In genomic region chr4:108456028-108456427, GRCm38 (mm10) we compare ENCODE assay signal across 22 mouse cellular contexts. TPM values are rescaled to one million over a fixed set of nuclear protein-coding genes. Genes with fewer than 3 reads are reported as not detected.
DNase-seq lines count a peak whose midpoint lies in the region; ATAC-seq and TF ChIP-seq lines count a peak whose summit lies in the region.
"Had no signal": no experiment of that assay in that cellular context is flagged by ENCODE, and none has a peak within 500 bp of the region (broad histone marks: within the 10 kb centered on the region; RNA-seq: fewer than 3 reads in every experiment).

No protein-coding gene starts in this region.

- no peak overlapping the region for H3K4me2 ChIP-seq in liver, embryonic 15.5 days
- H3K4me2 ChIP-seq in stomach, embryonic 16.5 days (ENCODE audit: low read depth, low read length): no peak overlapping the region
- no peak overlapping the region for H3K4me2 ChIP-seq in midbrain, embryonic 11.5 days
- H3K4me2 ChIP-seq: forebrain, embryonic 12.5 days; hindbrain, embryonic 14.5 days; midbrain, embryonic 15.5 days had no signal

- DNase-seq in kidney, adult 2 months: peak; percentile 44
- no peak for DNase-seq in kidney, postnatal 25 days
- DNase-seq in spleen, postnatal 36 days (ENCODE audit: low spot score in 2 of 2): peak; percentile 10 to 25
- DNase-seq in spleen, adult 18-20 months: no peak
- no peak for DNase-seq in midbrain, embryonic 11.5 days (ENCODE audit: low spot score, missing footprints)
- DNase-seq: cerebellum, adult 8-10 months; gastrocnemius, adult 2 months; heart, adult 11 months; heart, postnatal 36 days; lung, postnatal 10 days; right cerebral cortex, postnatal 25 days; thymus, adult 2 months had no signal

- H3K36me3 ChIP-seq in kidney, adult 2 months (ENCODE audit: control insufficient read depth, insufficient read depth, low read length): no peaks in the 10 kb centered on the region
- H3K36me3 ChIP-seq in liver, embryonic 15.5 days (replicated peaks): no peaks in the 10 kb centered on the region
- no peaks in the 10 kb centered on the region for H3K36me3 ChIP-seq in stomach, embryonic 16.5 days (ENCODE audit: control insufficient read depth, insufficient read depth, low read length)
- no peaks in the 10 kb centered on the region for H3K36me3 ChIP-seq in midbrain, embryonic 11.5 days (ENCODE audit: control insufficient read depth, insufficient read depth, low read length)
- H3K36me3 ChIP-seq: embryonic facial prominence, embryonic 10.5 days; forebrain, embryonic 12.5 days; midbrain, embryonic 15.5 days had no signal

- no peaks in the 10 kb centered on the region for H3K9me3 ChIP-seq in liver, embryonic 15.5 days (replicated peaks)
- H3K9me3 ChIP-seq in stomach, embryonic 16.5 days (replicated peaks; ENCODE audit: control insufficient read depth, low read length): no peaks in the 10 kb centered on the region
- H3K9me3 ChIP-seq in midbrain, embryonic 11.5 days (ENCODE audit: control insufficient read depth, low read length): no peaks in the 10 kb centered on the region
- H3K9me3 ChIP-seq: embryonic facial prominence, embryonic 10.5 days; forebrain, embryonic 12.5 days; megakaryocyte, embryonic 14.5 days; midbrain, embryonic 15.5 days had no signal

- 53% methylated on average over 2 of the region's 2 CpGs for WGBS in kidney, adult 2 months
- 41% methylated on average over 2 of the region's 2 CpGs for WGBS in liver, embryonic 15.5 days (ENCODE audit: insufficient replicate concordance)
- 48% methylated on average over 2 of the region's 2 CpGs for WGBS in stomach, embryonic 16.5 days
- 89% methylated on average over 2 of the region's 2 CpGs for WGBS in midbrain, embryonic 11.5 days

- TF ChIP-seq CTCF in kidney, adult 2 months (conservative IDR thresholded peaks at IDR 0.05; ENCODE audit: insufficient read depth, insufficient read length, low read depth, low read length): no peak

- no peak for TF ChIP-seq POLR2A in kidney, adult 2 months (IDR thresholded peaks at IDR 0.05; ENCODE audit: low read depth, low read length)

- no peak for ATAC-seq in liver, embryonic 15.5 days (ENCODE audit: insufficient read depth)
- ATAC-seq in stomach, embryonic 16.5 days (ENCODE audit: insufficient read depth, low FRiP score): no peak
- no peak for ATAC-seq in cerebellum, adult (ENCODE audit: insufficient number of reproducible peaks, low FRiP score, low TSS enrichment)
- no peak for ATAC-seq in midbrain, embryonic 11.5 days (ENCODE audit: low FRiP score)
- ATAC-seq: intestine, postnatal 0 days; midbrain, embryonic 15.5 days had no signal

- H3K9ac ChIP-seq in liver, embryonic 15.5 days: no peak overlapping the region
- H3K9ac ChIP-seq in stomach, embryonic 16.5 days (ENCODE audit: low read length): no peak overlapping the region
- H3K9ac ChIP-seq in midbrain, embryonic 11.5 days (ENCODE audit: low read length): no peak overlapping the region
- H3K9ac ChIP-seq: forebrain, embryonic 12.5 days; hindbrain, embryonic 14.5 days; liver, embryonic 14.5 days; midbrain, embryonic 15.5 days had no signal

- no peaks in the 10 kb centered on the region for H3K27me3 ChIP-seq in kidney, adult 2 months (replicated peaks; ENCODE audit: control insufficient read depth, insufficient read depth, low read length)
- no peaks in the 10 kb centered on the region for H3K27me3 ChIP-seq in liver, embryonic 15.5 days
- H3K27me3 ChIP-seq in stomach, embryonic 16.5 days (ENCODE audit: control insufficient read depth, insufficient read depth, low read length): no peaks in the 10 kb centered on the region
- no peaks in the 10 kb centered on the region for H3K27me3 ChIP-seq in midbrain, embryonic 11.5 days (ENCODE audit: control insufficient read depth, insufficient read depth, low read length)
- H3K27me3 ChIP-seq: forebrain, embryonic 12.5 days; megakaryocyte, embryonic 14.5 days; midbrain, embryonic 15.5 days had no signal

- H3K4me1 ChIP-seq in kidney, adult 2 months (ENCODE audit: control insufficient read depth, insufficient read depth, low read length): no peaks in the 10 kb centered on the region
- H3K4me1 ChIP-seq in liver, embryonic 15.5 days (replicated peaks): peaks cover 35% of the 10 kb centered on the region
- peaks cover 10% of the 10 kb centered on the region for H3K4me1 ChIP-seq in stomach, embryonic 16.5 days (ENCODE audit: control insufficient read depth, insufficient read depth, low read length)
- peaks cover 7% of the 10 kb centered on the region for H3K4me1 ChIP-seq in midbrain, embryonic 11.5 days (ENCODE audit: control insufficient read depth, insufficient read depth, low read length)

- no peak overlapping the region for H3K4me3 ChIP-seq in kidney, adult 2 months (ENCODE audit: insufficient read depth, low read depth, low read length)
- no peak overlapping the region for H3K4me3 ChIP-seq in liver, embryonic 15.5 days (replicated peaks)
- H3K4me3 ChIP-seq in stomach, embryonic 16.5 days (replicated peaks; ENCODE audit: low read length): no peak overlapping the region
- no peak overlapping the region for H3K4me3 ChIP-seq in midbrain, embryonic 11.5 days (ENCODE audit: low read depth, low read length)
- H3K4me3 ChIP-seq: embryonic facial prominence, embryonic 10.5 days; forebrain, embryonic 12.5 days; gastrocnemius, adult 2 months; megakaryocyte, embryonic 14.5 days; midbrain, embryonic 15.5 days had no signal

- H3K27ac ChIP-seq in kidney, adult 2 months (ENCODE audit: insufficient read depth, low read depth, low read length): no peak overlapping the region
- H3K27ac ChIP-seq in liver, embryonic 15.5 days (replicated peaks): peak overlapping the region; percentile 48
- H3K27ac ChIP-seq in stomach, embryonic 16.5 days (ENCODE audit: low read length): peak overlapping the region; percentile 9; the same call in 1 of the 2 replicates
- H3K27ac ChIP-seq in midbrain, embryonic 11.5 days (ENCODE audit: low read depth, low read length): no peak overlapping the region
- H3K27ac ChIP-seq: embryonic facial prominence, embryonic 10.5 days; forebrain, embryonic 12.5 days; gastrocnemius, adult 2 months; hindbrain, embryonic 14.5 days; liver, embryonic 14.5 days; midbrain, embryonic 15.5 days had no signal

RNA-seq across cellular contexts. Expression of gene Tut4, which starts 3.2 kb away (rescaled TPM):
- 23.7 and 28.8 TPM in 2 replicates for polyA plus RNA-seq in kidney, adult 2 months (2012; rRNA removed)
- polyA plus RNA-seq in liver, embryonic 15.5 days (2015; fragmentation: Nextera tagmentation; extraction: Ambion mirVana): 16.4 and 17.6 TPM in 2 replicates
- polyA plus RNA-seq in stomach, embryonic 16.5 days (2015; fragmentation: Nextera tagmentation; extraction: Ambion mirVana): 46.2 and 49.3 TPM in 2 replicates
- 61.9 and 66.9 TPM in 2 replicates for polyA plus RNA-seq in midbrain, embryonic 11.5 days (2014; fragmentation: Nextera tagmentation; extraction: Ambion mirVana)

RNA-seq across cellular contexts. Expression of gene Gpx7, which starts 49.3 kb away (rescaled TPM):
- 6.2 and 7.5 TPM in 2 replicates for polyA plus RNA-seq in kidney, adult 2 months (2012; rRNA removed)
- polyA plus RNA-seq in liver, embryonic 15.5 days (2015; fragmentation: Nextera tagmentation; extraction: Ambion mirVana): 9.7 and 10.1 TPM in 2 replicates
- polyA plus RNA-seq in stomach, embryonic 16.5 days (2015; fragmentation: Nextera tagmentation; extraction: Ambion mirVana): 63.3 and 66.6 TPM in 2 replicates
- 50.8 and 52.4 TPM in 2 replicates for polyA plus RNA-seq in midbrain, embryonic 11.5 days (2014; fragmentation: Nextera tagmentation; extraction: Ambion mirVana)

Comparison
In these comparisons a context has a peak if more than half of its experiments do, and no peak if none do; other contexts are left out.
1. DNase-seq: peak in kidney, adult 2 months (single experiment) and spleen, postnatal 36 days (2 of 2); none in kidney, postnatal 25 days (0 of 2), spleen, adult 18-20 months (0 of 2) and midbrain, embryonic 11.5 days (single experiment).
2. H3K27ac ChIP-seq: peak in liver, embryonic 15.5 days (single experiment) and stomach, embryonic 16.5 days (single experiment); none in kidney, adult 2 months (single experiment) and midbrain, embryonic 11.5 days (single experiment).